Comparison of ENCODE assay signal across 12 mouse cellular contexts in genomic region chr3:130237852-130238251, GRCm38 (mm10).
"Had no signal": no experiment of that assay in that cellular context is flagged by ENCODE, and none has a peak within 500 bp of the region (broad histone marks: within the 10 kb centered on the region; RNA-seq: fewer than 3 reads in every experiment).

No protein-coding gene starts in this region.

- DNase-seq: retina, postnatal 1 day; right cerebral cortex, adult 18-20 months; right cerebral cortex, postnatal 14 days; right cerebral cortex, postnatal 25 days; right cerebral cortex, postnatal 4 days; spleen, adult 18-20 months; thymus, adult 18-20 months; thymus, adult 2 months; thymus, postnatal 14 days; thymus, postnatal 25 days; thymus, postnatal 36 days; thymus, postnatal 4 days had no signal
